Mouse (Mus musculus) bone marrow, adult 2 months (tissue): ENCODE measurements around the gene Qpctl. TPM values are rescaled to one million over a fixed set of nuclear protein-coding genes. Genes with fewer than 3 reads are reported as not detected.
A peak's percentile ranks its signal among the peaks of the same experiment; 100 is the strongest.

Source experiments
- H3K27ac ChIP-seq: fragments of 200-500 bp; 2 replicates; pipeline ENCODE4 v1.5.1; 2012; ENCODE audit warnings: low read depth, mild to moderate bottlenecking, control low read depth, inconsistent platforms, low read length; ENCODE audit not compliant: control insufficient read depth, poor library complexity, insufficient read depth
- H3K4me1 ChIP-seq: fragments of 200-500 bp; 2 replicates; pipeline ENCODE4 v1.6.1; 2011; ENCODE audit warnings: low read length; ENCODE audit not compliant: control insufficient read depth, insufficient read depth
- H3K4me3 ChIP-seq: fragments of 200-500 bp; replicated peaks from 2 replicates; pipeline ENCODE3; 2011; ENCODE audit warnings: mild to moderate bottlenecking, low read depth, low read length, control low read depth; ENCODE audit not compliant: control insufficient read depth
- CTCF ChIP-seq: fragments of 200-500 bp; IDR thresholded peaks from 2 replicates; pipeline ENCODE4 v1.5.1; 2011; ENCODE audit warnings: low read length, control low read depth; ENCODE audit not compliant: control insufficient read depth, insufficient read depth
- POLR2A ChIP-seq: fragments of 200-500 bp; IDR thresholded peaks from 2 replicates; pipeline ENCODE4 v1.6.1; 2011; ENCODE audit warnings: low read depth, mild to moderate bottlenecking, control low read depth, low read length, borderline replicate concordance; ENCODE audit not compliant: control insufficient read depth
- WGBS: fragments of 180-500 bp; shearing (Covaris S2); methylation state at CpG from one replicate; pipeline ENCODE4 v1.1.7; 2018; 5-methylcytosine and 5-hydroxymethylcytosine counted together
- polyA plus RNA-seq: library from polyadenylated mRNA; stranded (reverse); fragments of >200 nt; gene quantifications from 2 replicates; pipeline ENCODE4 v1.2.4, GENCODE M21; 2011; ENCODE audit warnings: low replicate concordance; ENCODE audit not compliant: missing spikeins, insufficient read depth, insufficient read length

The Qpctl gene
- polyA plus RNA-seq, 1 experiment = 6.8 TPM

- Histone ChIP-seq H3K4me3 (peak overlapping the region; percentile 13), H3K27ac (peak overlapping the region; percentile 36; the same call in 1 of the 2 replicates), H3K4me1 (peaks cover 2% of the 10 kb centered on the region; the same call in 1 of the 2 replicates)
- TF ChIP-seq POLR2A = peak; percentile 39; the same call in 1 of the 2 replicates
- TF ChIP-seq CTCF = no peak
- WGBS = under 1% methylated on average over 86 of the region's 87 CpGs
Measured at GRCm38 (mm10) chr7:19094826-19095750, 54.0 kb downstream of the Qpctl start.

- Histone ChIP-seq H3K4me1 (peaks cover 2% of the 10 kb centered on the region; the same call in 1 of the 2 replicates), H3K4me3 (peak within 1 kb of the TSS; percentile 62), H3K27ac (peak within 1 kb of the TSS; percentile 54; the same call in 1 of the 2 replicates)
- WGBS = 2% methylated on average over 31 of the region's 36 CpGs
- TF ChIP-seq POLR2A = no peak
- no peak for TF ChIP-seq CTCF
Measured at GRCm38 (mm10) chr7:19094471-19094825, 54.6 kb downstream of the Qpctl start, which contains the start of gene Six5. Gene Six5, plus strand, starts transcription at chr7:19094594.

- Histone ChIP-seq H3K4me3 (peak overlapping the region; percentile 62), H3K27ac (peak overlapping the region; percentile 54; the same call in 1 of the 2 replicates), H3K4me1 (peaks cover 2% of the 10 kb centered on the region; the same call in 1 of the 2 replicates)
- WGBS = under 1% methylated on average over 45 of the region's 45 CpGs
- TF ChIP-seq POLR2A (peak; percentile 62; the same call in 1 of the 2 replicates), CTCF (no peak)
Measured at GRCm38 (mm10) chr7:19093537-19094385, 55.3 kb downstream of the Qpctl start.

GRCm38 (mm10) chr7:19093174-19093521, 55.9 kb downstream of the Qpctl start:
- Histone ChIP-seq H3K4me1 (peaks cover 2% of the 10 kb centered on the region; the same call in 1 of the 2 replicates), H3K4me3 (peak overlapping the region; percentile 34), H3K27ac (no peak overlapping the region)
- WGBS = 0% methylated on average over 12 of the region's 15 CpGs
- TF ChIP-seq CTCF (peak; percentile 90), POLR2A (no peak)

GRCm38 (mm10) chr7:19092381-19093173, 56.5 kb downstream of the Qpctl start:
- WGBS = 14% methylated on average over 38 of the region's 38 CpGs
- peaks cover 2% of the 10 kb centered on the region; the same call in 1 of the 2 replicates for H3K4me1 ChIP-seq
- no peak overlapping the region for H3K4me3 ChIP-seq

GRCm38 (mm10) chr7:19091913-19092312, 57.2 kb downstream of the Qpctl start:
- Histone ChIP-seq H3K4me1 (peaks cover 2% of the 10 kb centered on the region; the same call in 1 of the 2 replicates), H3K27ac (no peak overlapping the region), H3K4me3 (no peak overlapping the region)
- TF ChIP-seq POLR2A = no peak
- TF ChIP-seq CTCF = no peak
- WGBS = 72% methylated on average over 17 of the region's 17 CpGs

More at GRCm38 (mm10) chr7:19092381-19093173, 56.5 kb downstream of the Qpctl start:
- TF ChIP-seq CTCF (no peak), POLR2A (no peak)
- peak overlapping the region; percentile 7; the same call in 1 of the 2 replicates for H3K27ac ChIP-seq

Other genes with a start within 250 kb of the Qpctl start
- 18.7 and 40.4 TPM in 2 replicates for gene Ccdc61, start 238.9 kb downstream of the Qpctl start, polyA plus RNA-seq
- 0.16 and 0.35 TPM in 2 replicates for gene Nova2, start 223.4 kb downstream of the Qpctl start, polyA plus RNA-seq
- gene Nanos2, start 161.9 kb downstream of the Qpctl start, polyA plus RNA-seq = not detected in 2 replicates
- 0.83 and 1.1 TPM in 2 replicates for gene Mypop, start 158.0 kb downstream of the Qpctl start, polyA plus RNA-seq
- 6.8 and 7.3 TPM in 2 replicates for gene Irf2bp1, start 145.2 kb downstream of the Qpctl start, polyA plus RNA-seq
- not detected in 2 replicates for gene Foxa3, start 125.8 kb downstream of the Qpctl start, polyA plus RNA-seq
- gene Sympk, start 124.9 kb downstream of the Qpctl start, polyA plus RNA-seq = 34.3 and 108 TPM in 2 replicates
- gene Rsph6a, start 94.6 kb downstream of the Qpctl start, polyA plus RNA-seq = not detected in 2 replicates
- gene Dmwd, start 73.1 kb downstream of the Qpctl start, polyA plus RNA-seq = 21.4 and 27.7 TPM in 2 replicates
- gene Dmpk, start 65.4 kb downstream of the Qpctl start, polyA plus RNA-seq = 25.8 and 42.6 TPM in 2 replicates
- gene Six5, start 54.7 kb downstream of the Qpctl start, polyA plus RNA-seq = 4.7 and 6.5 TPM in 2 replicates
- gene Gm4969, start 30.9 kb downstream of the Qpctl start, polyA plus RNA-seq = not detected in 2 replicates
- gene Fbxo46, start 29.4 kb downstream of the Qpctl start, polyA plus RNA-seq = 3.9 and 4.8 TPM in 2 replicates
- 56.3 and 58.6 TPM in 2 replicates for gene Snrpd2, start 431 bp upstream of the Qpctl start, polyA plus RNA-seq
- gene Gipr, start 16.8 kb upstream of the Qpctl start, polyA plus RNA-seq = 0.62 and 0.79 TPM in 2 replicates
- gene Eml2, start 27.1 kb upstream of the Qpctl start, polyA plus RNA-seq = 14.2 and 33.1 TPM in 2 replicates
- gene Gpr4, start 63.2 kb upstream of the Qpctl start, polyA plus RNA-seq = 0.34 and 0.70 TPM in 2 replicates
- 7.5 and 8.5 TPM in 2 replicates for gene Opa3, start 79.0 kb upstream of the Qpctl start, polyA plus RNA-seq
- 83.3 and 135 TPM in 2 replicates for gene Vasp, start 122.5 kb upstream of the Qpctl start, polyA plus RNA-seq
- 3.6 TPM in 1 of 2 replicates, not detected in the other for gene Ppm1n, start 130.8 kb upstream of the Qpctl start, polyA plus RNA-seq
- gene Rtn2, start 133.3 kb upstream of the Qpctl start, polyA plus RNA-seq = 0.92 and 2.3 TPM in 2 replicates
- gene Fosb, start 160.8 kb upstream of the Qpctl start, polyA plus RNA-seq = 0.50 and 1.1 TPM in 2 replicates
- 19.2 and 31.3 TPM in 2 replicates for gene Ercc1, start 195.5 kb upstream of the Qpctl start, polyA plus RNA-seq
- gene Cd3eap, start 210.2 kb upstream of the Qpctl start, polyA plus RNA-seq = 11.7 and 13.7 TPM in 2 replicates
- 1.7 and 4.0 TPM in 2 replicates for gene Ppp1r13l, start 210.5 kb upstream of the Qpctl start, polyA plus RNA-seq
- gene Ercc2, start 232.7 kb upstream of the Qpctl start, polyA plus RNA-seq = 17.9 and 31.9 TPM in 2 replicates